Comparison of ENCODE assay signal across 13 mouse cellular contexts in genomic region chr17:56401051-56401521, GRCm38 (mm10).
DNase-seq lines count a peak whose midpoint lies in the region; ATAC-seq and TF ChIP-seq lines count a peak whose summit lies in the region.
"Had no signal": no experiment of that assay in that cellular context is flagged by ENCODE, and none has a peak within 500 bp of the region (broad histone marks: within the 10 kb centered on the region; RNA-seq: fewer than 3 reads in every experiment).

No protein-coding gene starts in this region.

- H3K4me3 ChIP-seq in liver, adult 2 months (ENCODE audit: insufficient read depth, low read depth, low read length) = no peak overlapping the region
- H3K4me3 ChIP-seq in liver, embryonic 12.5 days = no peak overlapping the region
- H3K4me3 ChIP-seq: limb, embryonic 12.5 days; lung, embryonic 15.5 days; megakaryocyte, embryonic 14.5 days had no signal

- WGBS in liver, adult 2 months = 91% methylated on average over 4 of the region's 4 CpGs
- 86% methylated on average over 4 of the region's 4 CpGs for WGBS in liver, embryonic 12.5 days (ENCODE audit: insufficient replicate concordance)

- H3K79me2 ChIP-seq in liver, adult 2 months (ENCODE audit: control insufficient read depth, insufficient read depth, low read length) = no peaks in the 10 kb centered on the region

- no peak for TF ChIP-seq CTCF in liver, adult 2 months (IDR thresholded peaks at IDR 0.05; ENCODE audit: low read depth, low read length)

- H3K4me2 ChIP-seq in liver, embryonic 12.5 days = no peak overlapping the region
- H3K4me2 ChIP-seq: limb, embryonic 12.5 days; lung, embryonic 15.5 days had no signal

- no peak overlapping the region for H3K27ac ChIP-seq in liver, adult 2 months (replicated peaks; ENCODE audit: insufficient read depth, low read depth, low read length)
- no peak overlapping the region for H3K27ac ChIP-seq in liver, embryonic 12.5 days
- H3K27ac ChIP-seq: limb, embryonic 12.5 days; lung, embryonic 15.5 days had no signal

- H3K36me3 ChIP-seq in liver, adult 2 months (ENCODE audit: control insufficient read depth, insufficient read depth, low read length) = no peaks in the 10 kb centered on the region
- H3K36me3 ChIP-seq in liver, embryonic 12.5 days = peaks cover 70% of the 10 kb centered on the region

- ATAC-seq in liver, embryonic 12.5 days = no peak

- no peaks in the 10 kb centered on the region for H3K9me3 ChIP-seq in liver, embryonic 12.5 days (replicated peaks)
- H3K9me3 ChIP-seq: limb, embryonic 12.5 days; lung, embryonic 15.5 days had no signal

- no peak for TF ChIP-seq POLR2A in liver, adult 2 months (IDR thresholded peaks at IDR 0.05; ENCODE audit: extremely low read depth, insufficient read depth, low read length)

- intact Hi-C loops in heart, postnatal 25 days (cut with DNase I) = no loop called here

- peak; percentile 51 to 65 for DNase-seq in heart, adult 18-20 months
- no peak for DNase-seq in heart, postnatal 25 days (ENCODE audit: low spot score)
- DNase-seq in liver, adult 2 months (ENCODE audit: extremely low read depth, low read depth, low spot score) = peak; percentile 39
- DNase-seq in cerebellum, postnatal 10 days = peak; percentile 80 to 83
- DNase-seq in yolk sac, embryonic 10.5 days (ENCODE audit: low spot score) = no peak
- no peak for DNase-seq in spleen, postnatal 36 days (ENCODE audit: low spot score in 2 of 2)
- DNase-seq: embryo, embryonic 11 days; spleen, adult 18-20 months had no signal

- H3K27me3 ChIP-seq in liver, adult 2 months (ENCODE audit: control insufficient read depth, insufficient read depth, low read length) = no peaks in the 10 kb centered on the region
- H3K27me3 ChIP-seq in liver, embryonic 12.5 days (replicated peaks) = no peaks in the 10 kb centered on the region
- H3K27me3 ChIP-seq: CH12.LX; limb, embryonic 12.5 days; lung, embryonic 15.5 days; megakaryocyte, embryonic 14.5 days had no signal

- H3K9ac ChIP-seq in liver, adult 2 months (ENCODE audit: low read depth, low read length) = no peak overlapping the region
- H3K9ac ChIP-seq in liver, embryonic 12.5 days = no peak overlapping the region
- H3K9ac ChIP-seq: limb, embryonic 12.5 days; lung, embryonic 15.5 days had no signal

- H3K4me1 ChIP-seq in liver, adult 2 months (ENCODE audit: control insufficient read depth, insufficient read depth, low read length) = peaks cover 9% of the 10 kb centered on the region
- H3K4me1 ChIP-seq in liver, embryonic 12.5 days = peaks cover 4% of the 10 kb centered on the region; the same call in 1 of the 2 replicates
- H3K4me1 ChIP-seq: limb, embryonic 12.5 days; lung, embryonic 15.5 days had no signal

Comparison
In these comparisons a context has a peak if more than half of its experiments do, and no peak if none do; other contexts are left out.
1. DNase-seq: peak in heart, adult 18-20 months (2 of 2), liver, adult 2 months (single experiment) and cerebellum, postnatal 10 days (2 of 2); none in heart, postnatal 25 days (single experiment), yolk sac, embryonic 10.5 days (single experiment) and spleen, postnatal 36 days (0 of 2).